Mouse (Mus musculus) embryonic fibroblast, embryonic 13.5 days (primary cell): ENCODE data around the gene 0610012G03Rik.

Source experiments
- CTCF ChIP-seq: IDR thresholded peaks from 2 replicates; pipeline ENCODE4 v1.5.1; 2011; ENCODE audit warnings: mild to moderate bottlenecking, control low read depth, low read length, moderate library complexity, borderline replicate concordance; ENCODE audit not compliant: insufficient read depth
- POLR2A ChIP-seq: IDR thresholded peaks from 2 replicates; pipeline ENCODE4 v1.6.1; 2011; ENCODE audit warnings: low read depth, mild to moderate bottlenecking, control low read depth, low read length, moderate library complexity

DNA sequence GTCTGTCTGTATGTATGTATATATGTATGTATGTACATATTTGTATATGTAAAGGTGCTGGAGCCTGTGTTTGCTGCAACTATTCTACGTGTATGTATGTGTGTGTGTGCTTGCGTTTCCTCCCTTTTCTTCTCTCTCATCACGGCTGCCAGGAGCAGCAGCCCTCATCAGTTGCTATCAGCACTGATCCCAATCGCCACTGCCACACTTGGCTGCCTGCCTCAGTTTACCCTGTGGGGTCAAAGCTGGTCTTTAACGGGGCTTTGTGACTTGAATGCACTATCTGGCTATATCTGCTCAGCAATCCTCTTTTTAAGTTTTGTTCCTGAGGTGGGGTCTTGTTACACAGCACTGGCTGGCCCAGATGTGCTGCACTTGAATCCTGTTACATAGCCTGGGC is 20.9 kb downstream of the 0610012G03Rik start:
- TF ChIP-seq POLR2A (no peak), CTCF (no peak)
